Mouse (Mus musculus) ovary, adult 18-20 months (tissue): Measurements from ENCODE around the gene Apoc4.
"Not testable (repeated sequence)": the region's sequence is repeated elsewhere in the genome, so short reads cannot be mapped to it uniquely, and the experiment has no call there.

Experiments used
- DNase-seq: peaks from one replicate; pipeline ENCODE4 v3.0.0; 2022; ENCODE audit warnings: low spot score, mixed read lengths

Gene Apoc4

DNA sequence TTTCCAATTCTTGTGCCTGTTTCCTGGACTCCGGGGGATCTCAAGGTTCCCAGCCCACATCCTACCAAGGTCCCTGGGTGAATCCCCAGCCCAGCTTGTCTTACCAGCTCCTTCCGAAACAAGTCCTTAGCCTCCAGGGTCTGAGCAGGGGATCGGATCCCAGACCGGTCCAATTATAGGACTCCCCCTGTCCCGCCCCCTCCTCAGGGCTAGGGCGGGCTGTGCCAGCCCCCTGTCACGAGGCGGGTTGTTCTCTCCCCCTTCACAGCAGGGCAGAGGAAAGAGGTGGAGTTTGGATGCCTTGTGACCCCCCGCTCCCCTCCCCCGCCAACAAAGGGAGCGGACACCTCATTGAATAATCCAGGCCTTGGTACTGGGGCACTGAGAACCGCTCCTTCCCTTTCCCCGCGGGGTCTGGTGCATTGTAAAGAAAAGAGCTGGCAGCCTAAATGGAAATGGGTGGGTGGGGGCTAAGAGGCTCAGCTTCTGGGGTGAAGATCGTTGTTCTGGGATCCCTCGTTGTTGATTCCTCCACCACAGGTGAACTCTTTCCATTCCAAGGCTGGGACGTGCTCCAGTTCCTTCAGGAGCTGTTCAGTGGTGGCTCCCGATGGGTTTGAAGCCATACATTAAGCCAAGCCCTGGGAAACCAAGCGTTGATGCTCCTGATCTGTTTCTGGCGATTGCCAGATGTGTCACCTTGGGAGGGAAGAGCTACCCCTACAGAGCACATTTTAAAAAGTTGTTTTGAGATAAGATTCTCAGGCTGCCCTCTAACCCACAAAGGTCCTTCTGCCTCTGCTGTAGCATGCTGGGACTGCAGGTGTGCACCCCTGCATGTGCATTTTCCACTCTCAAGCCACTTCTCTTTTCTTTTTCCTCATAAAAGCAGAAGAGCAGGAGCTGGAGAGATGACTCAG lies 17.9 kb upstream of the Apoc4 start, which contains the start of gene Apoe:
Gene Apoe (minus strand): TSS at position 282 of the 920 bp plus-strand sequence.
- DNase-seq = peak; percentile 58

DNA sequence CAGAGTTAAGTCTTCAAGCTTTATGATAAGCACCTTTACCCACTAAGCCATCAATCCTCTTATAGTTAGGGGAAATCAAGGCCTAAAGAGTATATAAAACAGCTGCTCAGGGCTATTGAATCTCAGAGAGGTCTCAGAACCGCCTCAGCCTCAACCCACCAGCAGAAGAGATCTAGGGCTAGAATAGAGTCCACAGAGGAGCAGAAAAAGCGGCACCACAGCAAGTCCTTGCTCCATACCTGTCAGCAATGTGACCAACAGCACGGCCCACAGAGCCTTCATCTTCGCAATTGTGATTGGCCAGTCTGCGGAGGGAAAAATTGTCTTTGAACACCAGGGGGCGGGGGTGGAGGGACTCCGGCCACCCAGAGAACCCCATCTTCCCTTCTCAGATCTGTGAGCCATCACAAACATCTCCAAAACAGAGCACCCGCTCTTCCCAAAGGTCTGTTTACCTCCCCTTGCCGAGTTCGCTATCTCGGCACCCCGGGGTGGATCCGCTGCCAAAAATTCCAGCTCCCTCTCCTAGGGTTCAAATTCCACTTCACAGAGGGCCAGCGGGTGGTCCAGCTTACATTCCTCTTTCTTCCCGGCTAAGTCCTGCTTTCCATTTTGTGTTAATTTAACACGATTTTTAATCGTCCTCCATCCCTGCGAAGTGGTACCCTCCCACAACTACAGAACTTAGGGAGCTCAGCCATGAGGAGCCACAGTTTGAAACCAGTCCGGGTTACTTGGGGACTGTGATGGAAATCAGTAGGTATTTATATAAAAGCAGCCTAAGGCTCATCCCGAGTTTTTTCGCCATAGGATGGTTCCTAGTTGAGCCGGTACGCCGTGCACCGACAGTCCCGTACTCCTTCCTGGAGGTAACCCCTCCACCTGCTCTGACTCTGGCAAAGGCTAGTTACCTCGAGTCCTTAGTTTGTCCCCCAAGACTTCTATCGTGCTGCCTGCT lies 16.9 kb upstream of the Apoc4 start:
- no peak for DNase-seq

DNA sequence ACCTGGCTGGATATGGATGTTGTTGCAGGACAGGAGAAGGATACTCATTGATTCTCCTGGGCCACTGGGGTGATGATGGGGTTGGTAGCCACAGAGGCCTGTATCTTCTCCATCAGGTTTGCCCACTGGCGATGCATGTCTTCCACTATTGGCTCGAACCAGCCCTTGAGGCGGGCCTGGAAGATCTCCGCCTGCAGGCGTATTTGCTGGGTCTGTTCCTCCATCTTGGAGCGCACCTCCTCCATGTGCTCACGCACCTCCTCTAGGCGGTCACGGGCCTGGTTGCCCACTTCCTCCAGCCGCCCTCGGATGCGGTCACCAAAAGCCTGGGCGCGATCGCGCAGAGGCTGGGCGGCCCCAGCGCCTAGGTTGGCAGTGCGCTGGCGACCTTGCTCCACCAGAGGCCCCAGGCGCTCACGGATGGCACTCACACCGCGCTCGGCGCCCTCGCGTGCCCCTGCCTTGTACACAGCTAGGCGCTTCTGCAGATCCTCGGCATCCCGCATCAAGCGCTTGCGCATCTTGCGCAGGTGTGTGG lies 15.1 kb upstream of the Apoc4 start:
- DNase-seq = no peak

DNA sequence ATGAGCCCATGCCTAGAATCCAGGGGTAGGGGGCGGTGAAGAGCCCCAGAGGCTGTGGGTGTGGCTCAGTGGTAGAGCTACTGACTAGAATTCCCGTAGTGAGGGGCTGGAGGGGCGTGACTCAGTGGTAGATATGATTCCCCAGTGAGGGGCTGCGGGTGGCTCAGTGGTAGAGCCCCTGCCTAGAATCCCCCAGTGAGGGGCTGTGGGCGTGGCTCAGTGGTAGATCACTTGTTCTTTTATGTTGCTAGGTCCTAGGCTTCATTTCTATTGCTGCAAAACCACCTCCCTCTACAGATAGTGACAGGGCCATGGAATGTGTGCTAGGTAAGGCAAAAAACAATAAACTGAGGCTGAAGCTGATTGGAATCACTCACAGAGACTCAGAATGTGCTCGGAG lies 14.6 kb upstream of the Apoc4 start:
- no peak for DNase-seq

DNA sequence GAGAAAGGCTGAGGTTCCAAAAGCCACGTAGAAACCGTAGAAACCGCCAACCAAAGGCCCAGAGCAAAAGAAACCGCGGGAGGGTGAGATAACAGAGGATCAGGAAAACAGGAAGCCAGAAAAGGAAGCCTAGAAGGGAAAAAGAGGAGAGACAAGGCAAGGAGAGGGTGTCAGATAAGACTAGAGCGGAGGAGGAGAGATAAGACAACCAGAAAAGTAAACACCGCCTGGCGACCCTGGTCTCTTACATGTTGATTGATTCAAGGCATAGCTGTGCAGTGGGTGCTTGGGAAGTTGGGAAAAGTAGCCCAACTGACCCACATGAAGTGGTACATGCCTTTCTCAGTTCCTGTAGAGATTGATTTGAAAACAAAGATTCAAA lies 13.9 kb upstream of the Apoc4 start:
- DNase-seq = no peak

DNA sequence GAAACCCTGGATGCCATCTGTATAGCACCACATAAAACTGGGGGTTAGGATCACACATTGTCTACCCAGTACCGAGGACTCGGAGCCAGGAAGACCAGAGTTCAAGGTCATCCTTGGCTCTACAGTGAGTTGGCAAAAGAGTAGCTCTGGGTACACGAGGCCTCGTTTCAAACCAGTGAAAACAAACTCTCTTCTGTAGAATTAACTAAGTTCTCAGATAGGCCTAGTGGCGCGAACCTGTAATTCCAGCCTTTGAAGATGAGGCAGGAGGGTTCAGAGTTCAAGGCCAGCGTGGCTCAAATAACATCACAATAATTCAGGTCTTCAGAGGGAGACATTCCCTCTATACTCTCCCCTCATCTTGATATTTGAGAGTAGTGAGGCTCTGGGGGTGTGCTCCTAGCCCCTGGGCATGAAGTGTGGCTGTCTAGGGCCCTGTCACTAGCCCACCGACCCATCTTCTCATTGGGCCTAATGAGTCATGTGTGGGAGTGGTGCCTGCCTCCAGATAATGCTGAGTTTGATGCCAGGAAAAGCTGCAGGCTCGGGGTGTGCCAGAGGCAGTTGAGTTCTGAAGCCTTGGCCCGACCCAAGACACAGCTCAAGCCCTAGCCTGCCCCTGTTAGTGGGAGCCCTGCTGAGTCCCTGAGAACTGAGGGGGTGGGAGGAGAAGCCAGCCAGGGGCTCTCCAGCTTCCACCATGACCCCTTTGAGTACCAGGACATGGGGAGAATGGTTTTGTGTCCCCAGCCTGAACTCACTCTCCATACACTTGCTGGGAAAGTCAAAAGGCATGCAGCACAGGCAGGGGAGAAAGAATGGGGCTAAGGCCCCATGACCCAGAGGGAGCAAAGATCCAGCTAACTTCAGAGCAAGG lies 13.3 kb upstream of the Apoc4 start:
- DNase-seq = no peak

DNA sequence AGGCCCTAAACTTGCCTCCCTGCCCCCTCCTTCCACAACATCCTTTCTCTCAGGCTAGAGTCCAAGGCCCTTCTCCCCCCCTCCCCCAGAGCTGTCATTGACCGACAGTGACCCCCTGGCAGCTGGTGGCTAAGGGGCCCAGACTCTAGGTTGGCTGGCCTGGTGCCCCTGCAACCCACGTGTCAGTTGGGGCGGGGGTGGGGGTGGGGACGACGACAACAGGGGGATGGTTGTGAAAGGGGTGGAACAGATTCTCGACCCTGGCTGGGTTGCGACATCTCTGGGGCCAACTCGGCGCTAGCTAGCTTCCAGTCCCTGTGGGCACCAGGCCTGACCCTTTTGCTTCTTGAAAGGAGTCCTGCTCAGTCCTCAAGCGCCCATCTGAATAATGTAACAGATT lies 12.1 kb upstream of the Apoc4 start:
- no peak for DNase-seq

DNA sequence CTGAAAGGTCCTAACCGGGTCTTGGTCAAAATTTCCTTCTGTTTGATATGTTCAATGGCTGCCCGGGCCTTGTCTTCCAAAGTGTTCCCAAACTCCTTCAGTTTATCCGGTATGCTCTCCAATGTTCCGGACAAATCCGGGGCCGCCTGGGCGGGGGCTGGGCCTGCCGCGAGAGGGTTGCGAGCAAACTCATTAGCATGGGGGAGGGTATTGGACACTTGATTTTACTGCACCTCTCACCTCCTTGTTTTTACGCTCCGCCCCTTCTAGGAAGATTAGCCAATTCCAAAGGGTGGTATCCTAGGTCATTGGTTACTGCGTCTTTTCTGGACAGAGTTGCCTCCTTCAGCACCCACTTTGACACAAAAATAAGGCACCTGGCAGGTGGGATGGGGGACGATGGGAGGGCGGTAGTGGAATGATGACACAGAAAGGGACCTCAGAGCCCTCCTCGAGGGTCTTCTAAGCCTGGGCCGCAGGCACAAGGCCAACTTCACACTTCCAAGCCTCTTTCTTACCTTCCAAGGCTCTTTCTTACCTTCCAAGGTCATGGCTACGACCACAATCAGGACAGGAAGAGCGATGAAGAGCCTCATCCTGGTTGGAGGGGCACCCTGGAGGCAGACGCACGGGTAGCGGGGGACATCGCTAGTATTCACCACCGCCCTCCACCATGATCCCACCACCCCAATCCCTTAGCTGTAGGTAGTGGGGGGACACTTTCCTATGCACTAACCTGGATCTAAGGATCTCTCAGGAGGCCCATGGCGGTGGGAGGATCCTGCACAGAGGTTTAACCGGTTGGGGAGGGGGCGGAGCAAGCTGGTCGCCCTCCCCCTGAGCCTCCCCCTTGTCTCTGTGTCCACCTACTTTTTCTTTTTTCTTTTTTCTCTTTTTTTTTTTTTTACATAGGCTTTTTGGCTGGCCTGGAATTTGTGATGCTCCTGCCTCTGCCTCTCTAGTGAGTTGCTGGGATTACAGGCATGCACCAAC lies 10.9 kb upstream of the Apoc4 start, which contains the start of gene Apoc1:
Gene Apoc1 (minus strand): TSS at position 788 of the 993 bp plus-strand sequence.
- DNase-seq = no peak

DNA sequence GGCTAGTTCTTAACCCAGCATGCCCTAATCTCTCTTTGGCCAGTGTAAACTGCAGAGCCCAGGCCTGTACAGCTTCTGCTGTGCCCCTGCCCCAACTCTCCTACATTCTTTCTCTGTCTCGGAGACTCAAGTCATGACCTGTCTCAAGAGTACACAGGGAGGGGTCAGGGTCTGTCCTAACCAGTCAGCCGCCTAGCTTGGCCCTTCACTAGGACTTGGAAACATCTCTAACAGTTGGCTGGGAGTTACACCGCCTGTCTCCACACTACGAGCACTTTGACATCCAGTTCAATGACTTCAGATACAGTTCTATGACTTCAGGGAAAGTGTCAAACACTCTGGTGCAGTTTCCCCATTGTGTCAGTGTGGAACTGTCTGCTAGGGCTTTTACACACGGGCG lies 10.2 kb upstream of the Apoc4 start:
- no peak for DNase-seq

DNA sequence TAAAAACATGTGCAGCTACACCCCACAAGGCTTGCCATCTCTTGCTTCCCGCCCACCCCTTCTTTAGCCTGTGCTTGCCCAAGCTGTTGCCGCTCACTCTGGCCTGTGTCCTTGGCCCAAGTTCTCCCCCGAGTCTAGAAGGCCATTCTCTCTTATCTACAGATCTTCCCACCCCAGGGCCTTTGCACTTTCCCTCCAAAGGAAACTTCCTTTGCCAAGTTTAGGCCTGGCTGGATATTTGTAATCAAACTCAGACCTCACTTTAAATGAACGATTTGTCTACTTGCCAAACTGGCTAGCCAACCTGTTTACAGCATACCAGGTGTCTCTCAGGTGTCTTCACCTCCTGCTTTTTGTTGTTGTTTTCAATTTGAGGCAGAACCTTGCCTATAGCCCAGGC lies 9.6 kb upstream of the Apoc4 start:
- no peak for DNase-seq

DNA sequence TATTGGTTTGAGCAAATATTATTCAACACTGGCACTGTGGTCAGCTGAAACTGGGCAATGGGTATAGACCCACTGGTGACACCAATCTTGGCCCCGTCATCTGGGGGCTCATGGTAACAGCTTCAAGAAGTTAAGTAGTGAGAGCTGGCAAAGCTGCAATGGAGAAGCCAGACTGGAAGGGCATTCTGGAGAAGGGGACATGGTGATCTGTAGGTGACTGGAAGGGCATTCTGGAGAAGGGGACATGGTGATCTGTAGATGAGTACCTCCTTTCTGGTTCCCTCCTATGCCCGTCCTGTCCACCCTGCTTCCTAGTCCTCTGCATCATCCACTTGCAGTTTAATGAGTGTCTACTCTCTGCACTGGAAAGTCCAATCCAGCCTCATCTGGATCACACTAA lies 7.3 kb upstream of the Apoc4 start:
- no peak for DNase-seq

DNA sequence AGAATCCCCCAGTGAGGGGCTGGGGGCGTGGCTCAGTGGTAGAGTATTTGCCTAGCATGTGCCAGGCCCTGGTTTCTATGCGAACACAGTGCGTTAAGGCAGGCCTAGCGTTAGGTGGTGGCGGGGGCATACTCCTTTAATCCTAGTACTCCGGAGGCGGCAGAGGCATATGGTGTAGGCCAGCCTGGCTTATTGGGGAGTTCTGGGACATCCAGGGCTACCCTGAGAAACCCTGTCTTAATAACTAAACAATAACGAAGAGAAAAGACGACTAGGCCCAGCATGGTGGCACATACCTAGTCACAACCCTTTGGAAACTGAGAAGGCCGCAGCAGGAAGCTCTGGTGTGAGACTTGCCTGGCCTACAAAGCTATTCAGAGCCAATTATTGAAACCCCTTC lies 6.8 kb upstream of the Apoc4 start:
- no peak for DNase-seq

DNA sequence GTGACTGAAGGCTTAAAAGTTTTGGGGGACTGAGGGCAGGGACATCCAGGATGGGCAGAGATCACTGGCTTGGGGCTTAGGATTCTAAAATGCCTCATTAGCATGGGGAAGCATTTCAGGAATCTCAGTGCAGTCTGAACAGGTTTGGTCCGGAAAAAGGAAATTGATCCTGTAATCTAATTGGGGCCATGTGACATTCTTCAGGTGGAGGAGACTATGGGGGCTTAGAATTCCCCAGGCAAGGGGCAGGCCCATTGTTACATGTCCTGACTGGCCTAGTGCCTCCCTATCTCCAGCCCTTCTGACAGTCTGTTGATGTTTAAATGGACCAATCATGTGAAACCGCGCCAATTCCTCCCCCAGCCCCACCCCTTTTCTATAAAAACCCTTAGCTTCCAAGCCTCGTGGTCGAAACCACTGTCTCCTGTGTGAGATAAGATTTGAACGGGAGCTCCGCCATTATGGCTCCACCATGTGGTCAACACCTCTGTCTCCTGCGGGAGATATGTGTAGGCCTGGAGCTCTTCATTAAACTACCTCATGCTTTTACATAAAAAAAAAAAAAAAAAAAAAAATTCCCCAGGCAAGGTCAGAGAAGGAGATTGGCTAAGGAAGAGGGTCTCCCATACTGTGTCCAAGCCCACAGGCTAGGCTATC lies 5.8 kb upstream of the Apoc4 start:
- not testable (repeated sequence) for DNase-seq

DNA sequence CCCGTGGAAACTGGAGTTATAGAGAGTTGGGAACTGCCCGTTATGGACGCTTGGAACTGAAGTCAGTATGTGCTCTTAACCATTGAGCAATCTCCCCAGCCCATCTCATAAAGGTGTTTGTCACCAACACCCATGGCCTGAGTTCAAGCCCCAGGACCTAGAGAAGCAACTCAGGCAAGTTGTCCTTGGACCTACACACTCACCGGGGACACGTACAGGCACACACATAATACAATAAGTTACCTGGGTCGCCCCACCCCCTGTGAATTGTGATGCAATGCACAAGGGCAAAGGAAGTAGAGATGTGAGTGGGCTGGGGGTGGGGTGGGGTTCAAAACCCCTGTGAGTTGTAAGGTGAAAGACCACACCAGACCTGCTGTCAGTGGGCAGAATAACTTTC lies 5.2 kb upstream of the Apoc4 start:
- no peak for DNase-seq

DNA sequence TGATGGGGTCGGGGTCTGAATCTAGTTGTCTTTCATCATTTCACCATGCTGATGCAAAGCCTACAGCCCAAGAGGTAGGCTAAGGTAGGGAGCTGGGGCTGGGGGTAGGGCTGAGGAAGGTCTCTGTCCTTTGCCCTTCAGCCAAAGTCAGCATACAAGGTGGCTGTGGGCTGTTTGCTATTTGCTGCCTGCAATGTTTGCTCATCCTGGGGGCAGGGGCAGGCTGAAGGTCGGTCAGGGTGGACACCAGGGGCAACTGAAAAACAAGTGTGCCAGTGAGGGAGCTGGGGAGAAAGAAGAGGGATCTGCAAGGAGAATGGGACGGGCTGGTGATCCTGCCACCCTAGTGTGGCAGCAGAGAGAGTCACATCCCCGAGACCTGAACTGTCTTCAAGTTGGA lies 4.1 kb upstream of the Apoc4 start:
- no peak for DNase-seq

DNA sequence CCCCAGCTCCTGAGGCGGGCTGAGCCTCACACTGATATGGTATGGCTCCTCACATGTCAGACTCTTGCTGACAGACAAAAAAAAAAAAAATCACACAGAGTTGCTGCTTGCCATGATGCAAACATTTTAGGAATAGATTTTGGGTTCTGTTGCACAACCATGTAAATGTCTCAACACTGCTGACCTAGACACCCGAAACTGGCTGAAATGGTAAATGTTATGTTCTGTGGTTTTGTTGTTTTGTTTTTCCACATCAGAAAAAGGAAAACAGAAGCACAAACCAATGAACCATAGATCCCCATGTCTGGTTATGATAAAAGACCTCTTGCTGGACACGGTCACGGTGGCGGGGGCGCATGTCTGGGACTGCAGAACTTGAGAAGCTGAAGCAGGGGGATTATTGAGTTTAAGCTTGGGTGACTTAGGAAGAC lies 2.5 kb upstream of the Apoc4 start:
- no peak for DNase-seq

DNA sequence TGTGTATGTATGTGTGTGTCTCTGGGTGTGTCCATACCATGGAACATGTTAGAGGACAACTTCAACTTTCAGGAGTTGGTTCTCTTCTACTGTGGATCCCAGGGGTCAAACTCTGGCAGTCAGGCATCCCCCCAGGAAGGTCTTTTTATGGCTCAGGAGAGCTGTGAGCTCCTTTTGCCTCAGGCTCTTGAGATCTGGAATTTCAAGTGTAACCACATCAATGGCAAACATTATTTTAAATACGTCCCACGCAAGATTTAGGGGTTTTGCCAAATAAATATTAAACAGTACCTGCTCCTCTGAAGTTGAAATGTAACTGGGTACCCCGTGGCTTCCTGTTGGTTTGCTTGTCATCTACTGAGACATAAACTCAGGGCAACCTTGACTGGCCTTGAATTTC lies 1.7 kb upstream of the Apoc4 start:
- no peak for DNase-seq

DNA sequence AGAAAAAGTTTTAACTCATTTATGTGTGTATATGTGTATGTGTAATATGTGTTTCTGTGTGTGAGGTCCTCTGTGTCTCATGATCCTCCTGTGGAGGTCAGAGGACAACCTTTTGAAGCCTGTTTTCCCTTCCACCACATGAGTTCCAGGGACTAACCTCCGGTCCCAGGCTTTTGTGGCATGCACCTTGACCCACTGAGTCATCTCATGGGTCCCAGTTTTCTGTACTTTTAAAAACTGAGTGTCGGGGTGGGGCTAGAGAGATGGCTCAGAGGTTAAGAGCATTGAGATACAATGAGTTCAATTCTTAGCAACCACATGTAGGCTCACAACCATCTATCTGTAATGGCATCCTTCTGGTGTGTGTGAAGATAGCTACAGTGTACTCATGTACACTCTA lies 577 bp downstream of the Apoc4 start:
- no peak for DNase-seq

DNA sequence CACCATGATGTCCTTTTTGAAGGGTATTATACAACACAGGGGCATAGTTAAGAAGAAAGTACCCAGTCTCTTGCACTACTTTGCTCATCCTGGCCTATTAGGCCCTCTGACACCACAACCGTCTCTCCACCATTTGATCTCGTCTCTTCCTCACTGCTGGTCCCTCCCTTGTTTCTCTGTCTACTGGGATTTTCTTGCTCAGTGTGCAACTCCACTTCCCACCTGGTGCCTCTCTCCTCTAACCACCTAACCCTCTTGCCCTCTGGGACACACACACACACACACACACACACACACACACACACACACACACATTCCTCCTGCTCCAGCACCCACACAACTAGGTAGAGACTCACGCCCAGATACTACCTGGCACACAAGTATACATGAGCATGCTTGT lies 2.4 kb downstream of the Apoc4 start:
- no peak for DNase-seq

DNA sequence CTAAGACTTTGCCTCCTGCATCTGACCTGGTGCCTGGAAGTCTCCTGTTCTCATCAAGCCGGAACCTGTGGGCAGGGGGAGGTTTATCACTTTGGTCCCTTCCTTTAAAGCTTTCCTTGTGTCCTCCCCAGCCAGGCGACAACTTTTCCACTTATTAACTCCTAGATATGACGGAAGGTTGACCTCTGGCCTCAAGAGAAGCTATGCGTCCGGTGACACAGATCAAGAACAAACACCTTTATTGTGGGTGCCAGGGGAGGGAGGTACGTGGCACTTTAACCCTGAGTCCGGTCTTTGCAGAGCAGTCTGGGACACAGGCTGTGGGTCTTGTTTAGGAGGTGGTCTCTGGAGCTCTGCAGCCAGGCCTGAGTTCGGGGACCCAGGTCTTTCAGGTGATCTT lies 3.4 kb downstream of the Apoc4 start, which contains the start of gene Apoc2:
Gene Apoc2 (minus strand): TSS at position 70 of the 400 bp plus-strand sequence.
- no peak for DNase-seq
